Mouse (Mus musculus): ENCODE measurements at regions not wholly inside any gene's neighbourhood (a gene's known extent, or its start where the extent isn't known, plus 50 kb on each side); places are given as distances from the start of the nearest gene placed in this dataset.

DNA sequence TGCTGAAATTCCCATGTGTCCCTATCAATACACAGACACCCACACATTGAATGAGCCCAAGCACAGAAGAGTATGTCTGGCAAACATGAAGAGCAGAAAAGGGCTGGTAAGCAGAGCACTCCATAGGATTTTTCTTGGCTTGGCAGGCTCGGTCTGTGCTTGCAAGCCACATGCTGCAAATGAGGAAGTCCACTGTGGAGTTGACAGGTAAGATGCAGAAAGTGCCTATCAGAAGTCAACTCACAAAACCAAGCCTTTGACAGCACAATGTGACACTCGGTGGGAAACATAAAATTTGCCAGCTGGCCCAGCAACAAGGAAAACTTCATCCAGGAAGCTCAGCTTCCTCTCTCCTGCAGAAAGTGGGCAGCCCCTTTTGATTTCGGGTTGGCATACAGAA lies 722.7 kb downstream of the 1700064H15Rik start:
- no peak for TF ChIP-seq ETS1 (conservative IDR thresholded peaks at IDR 0.05; ENCODE audit: low read depth, low read length)
- no peak for TF ChIP-seq CHD2 (IDR thresholded peaks at IDR 0.05; ENCODE audit: low read length)
- no peak for TF ChIP-seq MAFK (IDR thresholded peaks at IDR 0.05; ENCODE audit: insufficient replicate concordance, low read length)
- no peak for TF ChIP-seq RCOR1 (conservative IDR thresholded peaks at IDR 0.05; ENCODE audit: low read depth, low read length)
- no peak for TF ChIP-seq TCF12 (IDR thresholded peaks at IDR 0.05; ENCODE audit: low read depth, low read length)
- TF ChIP-seq MEF2A (IDR thresholded peaks at IDR 0.05; ENCODE audit: borderline replicate concordance, low read depth, low read length), result no peak
- TF ChIP-seq RAD21 (IDR thresholded peaks at IDR 0.05; ENCODE audit: low read depth, low read length), result no peak
- TF ChIP-seq ZNF384 (IDR thresholded peaks at IDR 0.05; ENCODE audit: low read depth, low read length), result no peak
- TF ChIP-seq ELF1 (IDR thresholded peaks at IDR 0.05; ENCODE audit: low read depth, low read length), result no peak
- no peak for DNase-seq (ENCODE audit: extremely low read depth)
- in situ Hi-C loops (cut with MboI; ENCODE audit: low pct_ligation_motif_present, low pct_unique_long_range_greater_than_20kb, low sequenced_read_pairs), result no loop called here

DNA sequence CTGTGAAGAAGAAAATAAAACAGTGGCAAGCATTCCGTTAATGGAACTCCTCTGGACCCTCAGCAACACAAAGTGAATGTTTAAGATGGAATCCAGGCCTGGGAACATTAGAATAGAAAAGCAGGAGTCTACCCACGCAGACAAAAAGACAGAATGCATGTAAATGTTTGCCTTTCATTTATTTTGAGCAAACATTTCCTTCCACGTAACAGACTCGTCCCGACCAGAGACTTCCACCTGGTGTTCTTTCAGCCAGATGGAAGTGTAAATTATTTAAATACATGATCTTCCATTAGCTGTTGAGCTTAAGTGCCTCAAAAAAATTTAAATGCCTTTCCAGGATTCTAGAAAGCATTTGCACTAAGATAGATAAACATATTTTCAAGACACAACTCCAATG lies 722.3 kb downstream of the 1700064H15Rik start:
- in situ Hi-C loops (cut with MboI; ENCODE audit: low pct_ligation_motif_present, low pct_unique_long_range_greater_than_20kb, low sequenced_read_pairs) (no loop called here), dilution Hi-C loops (cut with MboI; ENCODE audit: extremely low pct_ligation_motif_present, extremely low pct_unique_long_range_greater_than_20kb, low sequenced_read_pairs) (no loop called here)
- no peak for DNase-seq (ENCODE audit: extremely low read depth)
- Histone ChIP-seq H3K4me1 (ENCODE audit: control insufficient read depth in 1 of 2, insufficient read depth in 2 of 2) (no peaks in the 10 kb centered on the region), H3K4me2 (ENCODE audit: insufficient read depth, low read depth, poor library complexity, severe bottlenecking) (no peak overlapping the region), H3K4me3 (replicated peaks in 1 of 3; ENCODE audit: low read depth in 2 of 3, low read length in 2 of 3, poor library complexity in 1 of 3) (no peak overlapping the region), H3K27me3 (replicated peaks) (no peaks in the 10 kb centered on the region), H3K36me3 (replicated peaks in 1 of 2; ENCODE audit: control insufficient read depth in 1 of 2, insufficient read depth in 1 of 2, low read length in 1 of 2) (no peaks in the 10 kb centered on the region), H3K27ac (ENCODE audit: insufficient read depth, low read depth) (no peak overlapping the region), H3K9me3 (replicated peaks; ENCODE audit: low read length) (no peaks in the 10 kb centered on the region), H3K79me2 (replicated peaks; ENCODE audit: control insufficient read depth, extremely low read depth, insufficient read depth, poor library complexity, severe bottlenecking) (no peaks in the 10 kb centered on the region), H3K9ac (ENCODE audit: insufficient read depth, low read depth) (no peak overlapping the region)
- no peak for TF ChIP-seq JUN (IDR thresholded peaks at IDR 0.05; ENCODE audit: insufficient read depth, low read depth, low read length)
- TF ChIP-seq MEF2A (IDR thresholded peaks at IDR 0.05; ENCODE audit: borderline replicate concordance, low read depth, low read length), result no peak
- no peak for TF ChIP-seq ZNF384 (IDR thresholded peaks at IDR 0.05; ENCODE audit: low read depth, low read length)
- TF ChIP-seq IRF4 (IDR thresholded peaks at IDR 0.05; ENCODE audit: low read depth, low read length), result no peak
- no peak for TF ChIP-seq SIN3A (IDR thresholded peaks at IDR 0.05; ENCODE audit: low read length)
- TF ChIP-seq SMC3 (IDR thresholded peaks at IDR 0.05; ENCODE audit: low read depth, low read length), result no peak
- TF ChIP-seq USF1 (IDR thresholded peaks at IDR 0.05; ENCODE audit: low read depth, low read length), result no peak
- no peak for TF ChIP-seq RAD21 (IDR thresholded peaks at IDR 0.05; ENCODE audit: low read depth, low read length)
- TF ChIP-seq NELFE (IDR thresholded peaks at IDR 0.05; ENCODE audit: low read depth, low read length), result no peak
- no peak for TF ChIP-seq TCF12 (IDR thresholded peaks at IDR 0.05; ENCODE audit: low read depth, low read length)
- no peak for TF ChIP-seq ETS1 (conservative IDR thresholded peaks at IDR 0.05; ENCODE audit: low read depth, low read length)
- TF ChIP-seq TBP (conservative IDR thresholded peaks at IDR 0.05; ENCODE audit: low read depth, low read length), result no peak
- no peak for TF ChIP-seq MAZ (IDR thresholded peaks at IDR 0.05; ENCODE audit: low read depth, low read length)

More for the DNA sequence above, 722.7 kb downstream of the 1700064H15Rik start:
- Histone ChIP-seq H3K4me2 (ENCODE audit: insufficient read depth, low read depth, poor library complexity, severe bottlenecking) (no peak overlapping the region), H3K27me3 (replicated peaks) (no peaks in the 10 kb centered on the region), H3K4me3 (replicated peaks in 1 of 3; ENCODE audit: low read depth in 2 of 3, low read length in 2 of 3, poor library complexity in 1 of 3) (no peak overlapping the region), H3K27ac (ENCODE audit: insufficient read depth, low read depth) (no peak overlapping the region), H3K9me3 (replicated peaks; ENCODE audit: low read length) (no peaks in the 10 kb centered on the region), H3K9ac (ENCODE audit: insufficient read depth, low read depth) (no peak overlapping the region), H3K79me2 (replicated peaks; ENCODE audit: control insufficient read depth, extremely low read depth, insufficient read depth, poor library complexity, severe bottlenecking) (no peaks in the 10 kb centered on the region), H3K4me1 (ENCODE audit: control insufficient read depth in 1 of 2, insufficient read depth in 2 of 2) (no peaks in the 10 kb centered on the region), H3K36me3 (replicated peaks in 1 of 2; ENCODE audit: control insufficient read depth in 1 of 2, insufficient read depth in 1 of 2, low read length in 1 of 2) (no peaks in the 10 kb centered on the region)
- dilution Hi-C loops (cut with MboI; ENCODE audit: extremely low pct_ligation_motif_present, extremely low pct_unique_long_range_greater_than_20kb, low sequenced_read_pairs), result no loop called here

All from CH12.LX (cell line).